Mouse (Mus musculus): Measurements from ENCODE around the gene Nck2. TPM values are rescaled to one million over a fixed set of nuclear protein-coding genes. Genes with fewer than 3 reads are reported as not detected.

Gene Nck2
- polyA plus RNA-seq, 1 experiment = 47.7 TPM

DNA sequence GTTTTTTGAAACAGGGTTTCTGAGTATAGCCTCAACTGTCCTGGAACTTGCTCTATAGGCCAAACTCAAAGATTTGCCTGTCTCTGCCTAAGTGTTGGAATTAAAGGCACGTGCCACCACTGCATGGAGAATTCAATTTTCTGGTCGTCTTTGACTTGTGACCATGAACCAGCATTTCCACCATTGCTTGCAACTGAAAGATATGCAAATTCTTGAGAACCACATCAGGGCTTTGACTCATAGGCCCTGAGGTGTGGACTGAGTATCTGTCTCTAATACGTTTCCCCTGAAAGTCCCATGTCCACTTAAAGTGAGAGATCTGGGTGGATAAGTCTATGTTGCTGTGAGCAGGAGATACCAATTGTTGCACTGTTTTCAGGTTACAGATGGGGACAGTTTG, 31.6 kb upstream of the Nck2 start:
- DNase-seq (ENCODE audit: low read depth) = no peak
- TF ChIP-seq POLR2A (IDR thresholded peaks at IDR 0.05; ENCODE audit: borderline replicate concordance, extremely low read depth, insufficient read depth, insufficient read length, poor library complexity, severe bottlenecking) (no peak), CTCF (IDR thresholded peaks at IDR 0.05; ENCODE audit: borderline replicate concordance, extremely low read depth, insufficient read depth, insufficient read length) (no peak)

DNA sequence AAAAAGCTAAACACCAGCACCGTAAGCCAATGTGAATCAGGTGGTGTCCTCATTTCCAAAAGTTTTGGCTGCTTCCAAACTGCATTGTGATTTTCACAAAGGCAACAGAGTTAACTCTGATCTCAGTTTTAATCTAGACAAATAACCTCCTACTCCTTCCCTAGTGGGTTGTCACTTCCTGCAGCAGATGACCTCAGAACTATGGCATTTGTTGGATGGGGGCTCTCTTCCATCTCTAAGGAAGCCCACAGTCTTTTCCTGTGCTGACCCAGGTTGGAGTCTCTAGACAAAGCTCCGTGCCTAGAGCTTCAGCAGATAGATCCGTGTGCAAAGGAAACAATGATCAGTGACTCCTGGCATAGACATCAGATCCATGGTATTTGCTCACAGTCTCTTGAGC, 31.1 kb upstream of the Nck2 start:
- DNase-seq (ENCODE audit: low read depth) = no peak
- TF ChIP-seq CTCF (IDR thresholded peaks at IDR 0.05; ENCODE audit: borderline replicate concordance, extremely low read depth, insufficient read depth, insufficient read length) (no peak), POLR2A (IDR thresholded peaks at IDR 0.05; ENCODE audit: borderline replicate concordance, extremely low read depth, insufficient read depth, insufficient read length, poor library complexity, severe bottlenecking) (no peak)

DNA sequence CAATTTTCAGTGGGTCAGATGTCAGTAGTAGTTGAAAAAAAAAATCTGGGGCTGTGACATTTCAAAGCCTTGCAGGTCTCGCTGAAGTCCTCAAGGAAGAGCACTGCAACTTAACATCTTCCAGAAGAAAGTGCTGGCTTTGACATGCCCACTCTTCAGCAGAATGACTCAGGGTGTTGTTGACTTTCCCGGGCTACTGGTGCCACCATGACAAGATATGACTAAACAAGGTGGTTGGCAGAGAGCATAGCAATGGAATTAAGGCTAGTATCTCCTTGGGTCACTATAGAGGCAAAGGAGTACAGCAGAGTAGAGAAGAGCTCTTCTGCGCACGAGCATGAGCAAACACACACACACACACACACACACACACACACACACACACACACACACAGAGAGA, 30.6 kb upstream of the Nck2 start:
- TF ChIP-seq CTCF (IDR thresholded peaks at IDR 0.05; ENCODE audit: borderline replicate concordance, extremely low read depth, insufficient read depth, insufficient read length) (no peak), POLR2A (IDR thresholded peaks at IDR 0.05; ENCODE audit: borderline replicate concordance, extremely low read depth, insufficient read depth, insufficient read length, poor library complexity, severe bottlenecking) (no peak)
- DNase-seq (ENCODE audit: low read depth) = no peak

DNA sequence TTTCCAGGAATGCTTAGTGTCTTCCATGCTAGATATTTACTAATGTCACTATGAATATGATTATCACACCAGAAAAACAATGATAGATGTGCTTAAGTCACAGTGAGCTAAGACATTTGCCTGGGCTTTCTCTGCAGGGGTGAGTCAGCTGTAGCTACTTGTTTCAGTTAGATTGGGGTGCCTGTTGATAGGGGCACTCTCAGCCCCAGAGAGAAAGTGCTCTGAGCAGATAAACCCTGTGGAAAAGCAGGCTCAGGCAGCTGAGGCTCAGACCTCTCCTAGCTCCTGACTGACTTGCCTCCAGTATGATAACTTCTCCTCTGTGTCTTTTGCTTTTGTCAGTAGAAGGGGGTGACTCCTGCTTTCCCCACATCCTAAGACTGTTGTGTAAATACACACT, 30.2 kb upstream of the Nck2 start:
- TF ChIP-seq POLR2A (IDR thresholded peaks at IDR 0.05; ENCODE audit: borderline replicate concordance, extremely low read depth, insufficient read depth, insufficient read length, poor library complexity, severe bottlenecking) (no peak), CTCF (IDR thresholded peaks at IDR 0.05; ENCODE audit: borderline replicate concordance, extremely low read depth, insufficient read depth, insufficient read length) (no peak)
- DNase-seq (ENCODE audit: low read depth) = no peak

DNA sequence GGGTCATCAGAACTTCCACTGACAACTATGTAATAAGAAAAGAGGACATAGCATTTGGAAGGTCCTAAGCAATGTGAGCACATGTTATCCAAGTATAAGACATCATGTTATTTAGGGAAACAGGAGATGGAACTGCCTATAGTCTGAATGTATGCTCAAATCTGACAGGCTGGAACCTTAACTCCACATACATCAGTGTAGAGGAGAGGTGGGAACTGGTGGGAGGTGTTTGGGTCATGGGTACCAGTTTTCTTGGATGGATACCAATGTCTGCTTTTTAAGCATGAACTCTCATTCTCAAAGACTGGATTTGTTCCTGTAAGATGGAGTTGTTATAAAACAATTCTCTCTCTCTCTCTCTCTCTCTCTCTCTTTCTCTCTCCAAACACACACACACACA, 29.4 kb upstream of the Nck2 start:
- no peak for DNase-seq (ENCODE audit: low read depth)
- no peak for TF ChIP-seq CTCF (IDR thresholded peaks at IDR 0.05; ENCODE audit: borderline replicate concordance, extremely low read depth, insufficient read depth, insufficient read length)
- TF ChIP-seq POLR2A (IDR thresholded peaks at IDR 0.05; ENCODE audit: borderline replicate concordance, extremely low read depth, insufficient read depth, insufficient read length, poor library complexity, severe bottlenecking) = no peak

DNA sequence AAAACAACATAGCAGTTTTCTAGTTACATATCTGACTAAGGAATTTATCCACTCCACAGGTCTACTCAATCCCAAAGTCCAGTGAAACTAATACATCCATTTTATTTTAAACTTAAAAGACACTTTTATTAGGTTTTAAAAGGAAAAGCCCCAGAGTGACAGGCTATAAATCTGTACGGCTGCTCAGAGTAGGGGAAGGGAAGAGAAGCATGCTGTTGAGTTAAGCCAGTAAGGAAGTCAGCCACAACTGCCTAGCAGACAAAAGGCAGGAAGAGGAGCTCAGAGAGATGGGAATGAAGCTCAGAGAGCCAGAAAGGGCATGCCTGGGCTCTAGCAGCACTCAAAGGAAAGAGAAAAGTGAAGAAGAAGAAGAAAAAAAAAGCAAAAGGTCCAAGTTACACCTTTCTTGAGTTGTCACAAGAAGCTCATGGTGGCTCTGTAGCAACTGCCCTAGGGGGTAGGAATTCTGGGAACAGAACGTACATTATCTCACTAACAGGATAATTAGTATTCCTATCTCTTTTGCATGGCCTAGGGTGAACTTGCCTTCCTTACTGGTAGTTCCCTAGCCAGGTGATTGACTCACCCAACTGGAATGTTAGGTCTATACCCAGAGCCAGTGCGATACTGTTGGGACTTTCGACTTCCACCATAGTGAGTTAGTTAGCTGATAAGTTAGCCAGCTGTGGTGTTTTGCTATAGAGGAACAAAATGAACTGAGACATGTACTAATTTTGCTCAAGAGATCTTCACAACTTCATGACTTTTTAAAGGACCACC, 21.2 kb upstream of the Nck2 start:
- no peak for TF ChIP-seq POLR2A (IDR thresholded peaks at IDR 0.05; ENCODE audit: borderline replicate concordance, extremely low read depth, insufficient read depth, insufficient read length, poor library complexity, severe bottlenecking)
- no peak for TF ChIP-seq CTCF (IDR thresholded peaks at IDR 0.05; ENCODE audit: borderline replicate concordance, extremely low read depth, insufficient read depth, insufficient read length)
- no peak for DNase-seq (ENCODE audit: low read depth)

DNA sequence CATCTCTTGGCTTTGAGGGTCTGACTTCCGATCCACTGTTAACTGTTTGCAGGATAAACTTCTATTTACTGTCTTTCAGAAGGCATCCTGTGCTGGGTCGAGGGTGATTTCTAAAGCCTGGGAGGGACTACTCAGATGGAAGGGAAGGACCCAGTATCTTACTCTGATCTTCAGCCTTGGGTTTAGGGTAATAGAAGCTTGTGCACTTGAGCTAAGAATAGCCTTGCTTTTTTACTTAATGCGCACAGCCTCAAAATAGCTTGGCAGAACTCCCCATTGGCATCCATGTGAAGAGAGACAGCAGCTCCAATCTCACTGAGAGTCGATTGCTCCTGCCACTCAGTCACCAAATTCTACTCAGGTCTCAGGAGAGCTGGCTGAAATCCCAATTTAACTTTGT, 17.9 kb upstream of the Nck2 start:
- peak; percentile 77 for DNase-seq (ENCODE audit: low read depth)
- TF ChIP-seq CTCF (IDR thresholded peaks at IDR 0.05; ENCODE audit: borderline replicate concordance, extremely low read depth, insufficient read depth, insufficient read length) = no peak
- no peak for TF ChIP-seq POLR2A (IDR thresholded peaks at IDR 0.05; ENCODE audit: borderline replicate concordance, extremely low read depth, insufficient read depth, insufficient read length, poor library complexity, severe bottlenecking)

DNA sequence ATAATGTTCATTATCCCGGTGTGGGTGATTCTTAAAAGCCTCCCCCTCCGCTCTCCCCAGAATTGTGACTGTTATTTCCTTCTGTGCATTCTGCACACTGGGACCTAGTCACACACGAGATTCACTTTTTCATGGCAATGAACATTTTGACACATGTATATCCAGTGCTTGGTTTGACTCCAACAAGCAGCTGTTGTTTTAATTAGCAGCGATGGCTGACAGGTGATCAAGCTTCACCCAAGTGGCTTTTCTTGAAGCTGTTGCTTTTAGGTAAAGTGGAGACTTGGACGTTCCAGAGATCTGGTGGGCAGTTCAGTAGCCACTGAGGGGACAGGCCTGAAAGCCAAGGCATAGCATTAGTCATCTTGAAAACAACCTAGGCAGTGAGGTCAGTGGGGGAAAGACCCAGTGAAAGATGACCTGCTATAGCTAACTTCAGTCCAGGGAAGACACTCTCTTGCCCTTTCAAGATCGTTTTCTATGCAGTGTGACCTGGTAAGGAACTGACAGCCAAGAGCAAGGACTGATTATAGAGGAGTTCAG, 17.3 kb upstream of the Nck2 start:
- no peak for DNase-seq (ENCODE audit: low read depth)
- TF ChIP-seq CTCF (IDR thresholded peaks at IDR 0.05; ENCODE audit: borderline replicate concordance, extremely low read depth, insufficient read depth, insufficient read length) = no peak
- no peak for TF ChIP-seq POLR2A (IDR thresholded peaks at IDR 0.05; ENCODE audit: borderline replicate concordance, extremely low read depth, insufficient read depth, insufficient read length, poor library complexity, severe bottlenecking)

DNA sequence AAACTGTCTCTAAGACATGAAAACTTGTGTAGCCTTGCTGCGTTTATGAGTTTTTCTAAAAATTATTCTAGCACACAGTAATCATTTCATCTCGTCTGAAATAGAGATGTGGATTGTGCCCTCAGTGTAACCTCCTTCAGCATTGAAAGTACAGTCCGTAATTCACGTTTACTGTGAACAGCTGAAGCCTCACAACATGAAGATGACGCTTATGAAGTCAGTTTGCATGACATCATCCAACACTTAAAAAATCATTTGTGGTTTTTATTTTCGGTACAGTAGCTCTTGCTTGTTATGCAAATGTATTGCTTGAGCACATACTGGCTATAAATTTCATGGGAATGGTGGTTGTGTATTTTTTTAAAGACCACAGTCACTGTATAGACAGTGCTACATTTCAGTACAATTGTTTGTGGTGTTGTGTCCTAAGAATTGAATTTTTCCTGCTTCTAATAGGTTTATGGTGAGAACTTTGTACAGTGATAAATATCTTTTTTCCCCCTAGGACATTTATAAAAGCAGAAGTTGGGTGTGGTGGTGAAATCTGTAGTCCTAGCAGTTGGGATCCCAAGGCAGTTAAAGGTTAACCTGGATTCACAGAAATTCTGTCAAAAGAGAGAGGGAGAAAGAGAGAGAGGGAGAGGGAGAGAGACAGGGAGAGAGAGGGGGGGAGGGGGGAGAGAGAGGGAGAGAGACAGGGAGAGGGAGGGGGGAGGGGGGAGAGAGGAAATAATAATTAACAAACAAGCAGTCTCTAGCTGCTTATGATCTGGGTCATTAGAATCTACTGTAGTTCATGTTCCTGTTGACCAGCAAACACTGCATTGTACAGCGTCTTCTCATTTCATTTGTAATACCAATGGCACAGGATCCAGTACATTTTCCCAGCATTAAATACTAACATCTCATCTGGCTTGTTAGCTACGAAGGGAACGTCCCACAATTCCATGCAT, 14.2 kb upstream of the Nck2 start:
- no peak for TF ChIP-seq POLR2A (IDR thresholded peaks at IDR 0.05; ENCODE audit: borderline replicate concordance, extremely low read depth, insufficient read depth, insufficient read length, poor library complexity, severe bottlenecking)
- no peak for TF ChIP-seq CTCF (IDR thresholded peaks at IDR 0.05; ENCODE audit: borderline replicate concordance, extremely low read depth, insufficient read depth, insufficient read length)
- no peak for DNase-seq (ENCODE audit: low read depth)

DNA sequence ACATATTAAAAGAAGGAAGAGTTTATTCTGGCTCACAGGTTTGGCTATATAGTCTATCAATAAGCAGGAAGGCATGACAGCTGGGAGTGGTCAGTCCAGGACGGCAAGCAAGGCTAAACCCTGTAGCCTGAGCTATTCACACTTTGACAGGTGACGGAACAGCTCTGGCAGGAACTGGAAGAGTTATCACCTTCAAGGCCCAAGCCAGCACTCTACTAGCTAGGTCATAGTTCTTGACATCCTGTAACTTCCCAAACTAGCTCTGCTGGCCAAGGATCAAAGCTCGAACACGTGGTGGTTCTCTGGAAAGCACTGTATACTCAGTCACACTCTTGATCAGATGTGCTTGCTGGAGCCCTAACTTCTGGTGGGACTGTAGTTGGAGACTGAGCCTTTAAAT, 10.5 kb upstream of the Nck2 start:
- DNase-seq (ENCODE audit: low read depth) = no peak
- no peak for TF ChIP-seq CTCF (IDR thresholded peaks at IDR 0.05; ENCODE audit: borderline replicate concordance, extremely low read depth, insufficient read depth, insufficient read length)
- TF ChIP-seq POLR2A (IDR thresholded peaks at IDR 0.05; ENCODE audit: borderline replicate concordance, extremely low read depth, insufficient read depth, insufficient read length, poor library complexity, severe bottlenecking) = no peak

DNA sequence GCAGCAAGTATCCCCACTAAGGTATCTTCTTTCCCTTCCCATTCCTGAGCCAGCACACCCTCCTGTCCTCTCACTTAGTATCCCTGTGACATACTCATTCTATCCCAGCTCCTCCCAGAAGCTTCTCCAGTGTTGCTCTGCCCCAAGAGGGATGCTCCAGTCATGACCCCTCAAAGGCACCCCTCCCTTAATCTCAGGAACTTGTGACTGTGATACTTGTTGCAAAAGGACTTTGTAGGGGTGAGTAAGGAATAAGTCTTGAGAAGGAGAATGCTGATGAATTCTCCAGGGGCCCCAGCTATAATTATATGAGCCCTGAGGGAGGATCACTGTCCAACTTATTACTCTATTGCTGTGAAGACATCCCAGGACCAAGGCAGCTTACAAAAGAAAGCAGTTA, 7.8 kb upstream of the Nck2 start:
- TF ChIP-seq CTCF (IDR thresholded peaks at IDR 0.05; ENCODE audit: borderline replicate concordance, extremely low read depth, insufficient read depth, insufficient read length) = no peak
- TF ChIP-seq POLR2A (IDR thresholded peaks at IDR 0.05; ENCODE audit: borderline replicate concordance, extremely low read depth, insufficient read depth, insufficient read length, poor library complexity, severe bottlenecking) = no peak
- no peak for DNase-seq (ENCODE audit: low read depth)
